Mouse (Mus musculus) bone marrow macrophage, adult 2 months (primary cell): Measurements from ENCODE around the gene A030003K21Rik.
"Not testable (repeated sequence)": the region's sequence is repeated elsewhere in the genome, so short reads cannot be mapped to it uniquely, and the experiment has no call there.

Experiments used
- CTCF ChIP-seq: IDR thresholded peaks from 2 replicates; pipeline ENCODE4 v1.5.1; 2012; ENCODE audit warnings: low read depth, mild to moderate bottlenecking, low read length, moderate library complexity
- POLR2A ChIP-seq: IDR thresholded peaks from 2 replicates; pipeline ENCODE4 v1.6.1; 2012; ENCODE audit warnings: mild to moderate bottlenecking, low read depth, low read length, borderline replicate concordance

DNA sequence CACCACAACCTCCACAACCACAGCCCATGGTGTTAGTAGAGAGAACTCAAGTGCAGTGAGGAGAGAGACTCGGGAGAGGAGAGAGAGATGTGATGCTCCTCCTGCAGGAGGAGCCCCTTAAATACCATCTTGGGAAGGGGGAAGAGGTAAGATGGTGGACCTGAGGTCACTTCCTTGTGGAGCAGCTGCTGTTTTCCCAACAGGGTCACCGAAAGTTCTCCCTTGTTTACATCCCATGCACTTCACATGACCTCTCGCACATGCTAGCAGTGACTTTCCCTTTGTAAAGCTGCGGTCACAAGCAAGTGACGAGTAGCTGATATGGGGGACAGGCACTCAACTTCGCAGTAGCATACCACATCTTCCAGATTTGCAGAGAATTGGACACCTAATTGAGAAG is at the start of gene A030003K21Rik:
- TF ChIP-seq POLR2A, CTCF: not testable (repeated sequence)
